Mouse (Mus musculus) limb, embryonic 11.5 days (tissue): Measurements from ENCODE around the gene Cbr1. TPM values are rescaled to one million over a fixed set of nuclear protein-coding genes. Genes with fewer than 3 reads are reported as not detected.

Source experiments
- ATAC-seq: fragments of 200-750 bp; cut with Nextera tagmentation; 2 replicates; pipeline ENCODE4 v1.8.0; 2017; ENCODE audit warnings: low read depth; ENCODE audit not compliant: insufficient number of reproducible peaks, low FRiP score, low TSS enrichment
- DNase-seq: peaks from one replicate; pipeline ENCODE4 v3.0.0-alpha.2; 2015; ENCODE audit warnings: low spot score
- H3K27ac ChIP-seq: fragments of 300-500 bp; sonication (generic); replicated peaks from 2 replicates; pipeline ENCODE4 v1.5.1; 2014; ENCODE audit warnings: low read depth, mild to moderate bottlenecking, low read length
- H3K27me3 ChIP-seq: fragments of 300-500 bp; sonication (generic); 2 replicates; pipeline ENCODE4 v1.6.1; 2014; ENCODE audit warnings: mild to moderate bottlenecking, low read length, mixed read lengths; ENCODE audit not compliant: control insufficient read depth, insufficient read depth
- H3K36me3 ChIP-seq: fragments of 300-500 bp; sonication (generic); 2 replicates; pipeline ENCODE4 v1.6.1; 2014; ENCODE audit warnings: mild to moderate bottlenecking, low read length, moderate library complexity, mixed read lengths; ENCODE audit not compliant: control insufficient read depth, insufficient read depth
- H3K4me1 ChIP-seq: fragments of 300-500 bp; sonication (generic); 2 replicates; pipeline ENCODE4 v1.6.1; 2014; ENCODE audit warnings: low read length, mixed read lengths; ENCODE audit not compliant: control insufficient read depth, insufficient read depth
- H3K4me2 ChIP-seq: fragments of 300-500 bp; sonication (generic); 2 replicates; pipeline ENCODE4 v1.6.1; 2014; ENCODE audit warnings: low read depth, mild to moderate bottlenecking, moderate library complexity; ENCODE audit not compliant: severe bottlenecking
- H3K4me3 ChIP-seq: fragments of 300-500 bp; sonication (generic); 2 replicates; pipeline ENCODE4 v1.5.1; 2014; ENCODE audit warnings: low read depth, low read length
- H3K9ac ChIP-seq: fragments of 300-500 bp; sonication (generic); 2 replicates; pipeline ENCODE4 v1.6.1; 2014; ENCODE audit warnings: mild to moderate bottlenecking, low read length
- H3K9me3 ChIP-seq: fragments of 300-500 bp; sonication (generic); 2 replicates; pipeline ENCODE4 v1.6.1; 2016; ENCODE audit warnings: low read length; ENCODE audit not compliant: control insufficient read depth
- WGBS: fragments of 180-500 bp; shearing (Covaris S2); extraction: QIAGEN DNeasy Blood & Tissue Kit; methylation state at CpG from one replicate; pipeline ENCODE4 v1.1.7; 2014; 5-methylcytosine and 5-hydroxymethylcytosine counted together
- polyA plus RNA-seq: library from polyadenylated mRNA; unstranded; fragments of >200 nt; fragmentation: Nextera tagmentation; extraction: Ambion mirVana; gene quantifications from 2 replicates; pipeline ENCODE4 v1.2.1, GENCODE M21; 2014

Cbr1 gene
- 119 and 129 TPM in 2 replicates for polyA plus RNA-seq

GRCm38 (mm10) chr16:93605553-93605952 is at the start of gene Cbr1:
Cbr1 (plus strand) TSS chr16:93605853.
- Histone ChIP-seq H3K27ac (no peak within 1 kb of the TSS), H3K4me1 (0 out of 2 replicates have a peak, but pooled peaks cover 11% of the 10 kb centered on the region), H3K9ac (no peak within 1 kb of the TSS; the same call in 1 of the 2 replicates), H3K27me3 (no peaks in the 10 kb centered on the region), H3K36me3 (no peaks in the 10 kb centered on the region), H3K4me2 (peak within 1 kb of the TSS; percentile 87), H3K4me3 (peak within 1 kb of the TSS; percentile 55), H3K9me3 (no peaks in the 10 kb centered on the region)
- no peak for DNase-seq
- no peak for ATAC-seq
- 68% methylated on average over 4 of the region's 4 CpGs for WGBS

GRCm38 (mm10) chr16:93557646-93558045 is 48.0 kb upstream of the Cbr1 start:
- DNase-seq (no peak), ATAC-seq (no peak)
- peaks cover 9% of the 10 kb centered on the region for H3K4me1 ChIP-seq
- no peak overlapping the region for H3K27ac ChIP-seq
- H3K4me3 ChIP-seq: no peak overlapping the region
- no peak overlapping the region for H3K9ac ChIP-seq
- no peak overlapping the region for H3K4me2 ChIP-seq
- H3K27me3 ChIP-seq: no peaks in the 10 kb centered on the region
- 73% methylated on average over 8 of the region's 8 CpGs for WGBS
- H3K36me3 ChIP-seq: no peaks in the 10 kb centered on the region
- H3K9me3 ChIP-seq: no peaks in the 10 kb centered on the region

GRCm38 (mm10) chr16:93558499-93558898 is 47.2 kb upstream of the Cbr1 start:
- no peaks in the 10 kb centered on the region for H3K27me3 ChIP-seq
- ATAC-seq: no peak
- H3K4me1 ChIP-seq: peaks cover 9% of the 10 kb centered on the region
- H3K9ac ChIP-seq: no peak overlapping the region
- peak overlapping the region; percentile 26; the same call in 1 of the 2 replicates for H3K4me2 ChIP-seq
- no peak overlapping the region for H3K4me3 ChIP-seq
- H3K9me3 ChIP-seq: no peaks in the 10 kb centered on the region
- 12% methylated on average over 12 of the region's 12 CpGs for WGBS
- DNase-seq: peak; percentile 53
- H3K27ac ChIP-seq: no peak overlapping the region
- H3K36me3 ChIP-seq: no peaks in the 10 kb centered on the region

- Histone ChIP-seq H3K4me1 (no peaks in the 10 kb centered on the region), H3K36me3 (no peaks in the 10 kb centered on the region), H3K9ac (no peak overlapping the region), H3K27ac (no peak overlapping the region), H3K9me3 (no peaks in the 10 kb centered on the region), H3K4me3 (no peak overlapping the region), H3K27me3 (no peaks in the 10 kb centered on the region), H3K4me2 (no peak overlapping the region)
- DNase-seq: no peak
- WGBS: 90% methylated on average over 6 of the region's 6 CpGs
- ATAC-seq: no peak
These were observed 33.3 kb upstream of the Cbr1 start for GRCm38 (mm10) chr16:93572383-93572782.

- Histone ChIP-seq H3K27me3 (no peaks in the 10 kb centered on the region), H3K4me2 (no peak overlapping the region), H3K4me1 (no peaks in the 10 kb centered on the region), H3K27ac (no peak overlapping the region), H3K9me3 (no peaks in the 10 kb centered on the region), H3K4me3 (no peak overlapping the region), H3K9ac (no peak overlapping the region), H3K36me3 (no peaks in the 10 kb centered on the region)
- 93% methylated on average over 5 of the region's 5 CpGs for WGBS
- ATAC-seq: no peak
- DNase-seq: no peak
These were observed 32.2 kb upstream of the Cbr1 start for GRCm38 (mm10) chr16:93573434-93573833.

- Histone ChIP-seq H3K4me3 (no peak overlapping the region), H3K9me3 (no peaks in the 10 kb centered on the region), H3K4me2 (no peak overlapping the region), H3K4me1 (no peaks in the 10 kb centered on the region), H3K27me3 (no peaks in the 10 kb centered on the region), H3K9ac (0 out of 2 replicates have a peak overlapping the region, but pooled peaks have one; percentile 22), H3K36me3 (no peaks in the 10 kb centered on the region), H3K27ac (no peak overlapping the region)
- ATAC-seq (no peak), DNase-seq (no peak)
- 62% methylated on average over 18 of the region's 18 CpGs for WGBS
These were observed 31.0 kb upstream of the Cbr1 start for GRCm38 (mm10) chr16:93574521-93575191.

GRCm38 (mm10) chr16:93575574-93575973 is 30.1 kb upstream of the Cbr1 start:
- ATAC-seq: no peak
- Histone ChIP-seq H3K4me1 (no peaks in the 10 kb centered on the region), H3K36me3 (no peaks in the 10 kb centered on the region), H3K27ac (no peak overlapping the region), H3K27me3 (no peaks in the 10 kb centered on the region), H3K9me3 (no peaks in the 10 kb centered on the region), H3K4me3 (no peak overlapping the region), H3K9ac (no peak overlapping the region), H3K4me2 (no peak overlapping the region)
- DNase-seq: no peak
- 80% methylated on average over 5 of the region's 5 CpGs for WGBS

GRCm38 (mm10) chr16:93576412-93577082 is 29.1 kb upstream of the Cbr1 start:
- ATAC-seq: peak; percentile 44; the same call in 1 of the 2 replicates
- Histone ChIP-seq H3K27me3 (no peaks in the 10 kb centered on the region), H3K4me3 (no peak overlapping the region), H3K4me2 (no peak overlapping the region), H3K36me3 (no peaks in the 10 kb centered on the region), H3K9me3 (no peaks in the 10 kb centered on the region), H3K27ac (no peak overlapping the region), H3K9ac (no peak overlapping the region), H3K4me1 (0 out of 2 replicates have a peak, but pooled peaks cover 2% of the 10 kb centered on the region)
- peak; percentile 94 for DNase-seq
- 36% methylated on average over 14 of the region's 14 CpGs for WGBS
